Mouse (Mus musculus): ENCODE measurements at regions not wholly inside any gene's neighbourhood (a gene's known extent, or its start where the extent isn't known, plus 50 kb on each side); places are given as distances from the start of the nearest gene placed in this dataset.

DNA sequence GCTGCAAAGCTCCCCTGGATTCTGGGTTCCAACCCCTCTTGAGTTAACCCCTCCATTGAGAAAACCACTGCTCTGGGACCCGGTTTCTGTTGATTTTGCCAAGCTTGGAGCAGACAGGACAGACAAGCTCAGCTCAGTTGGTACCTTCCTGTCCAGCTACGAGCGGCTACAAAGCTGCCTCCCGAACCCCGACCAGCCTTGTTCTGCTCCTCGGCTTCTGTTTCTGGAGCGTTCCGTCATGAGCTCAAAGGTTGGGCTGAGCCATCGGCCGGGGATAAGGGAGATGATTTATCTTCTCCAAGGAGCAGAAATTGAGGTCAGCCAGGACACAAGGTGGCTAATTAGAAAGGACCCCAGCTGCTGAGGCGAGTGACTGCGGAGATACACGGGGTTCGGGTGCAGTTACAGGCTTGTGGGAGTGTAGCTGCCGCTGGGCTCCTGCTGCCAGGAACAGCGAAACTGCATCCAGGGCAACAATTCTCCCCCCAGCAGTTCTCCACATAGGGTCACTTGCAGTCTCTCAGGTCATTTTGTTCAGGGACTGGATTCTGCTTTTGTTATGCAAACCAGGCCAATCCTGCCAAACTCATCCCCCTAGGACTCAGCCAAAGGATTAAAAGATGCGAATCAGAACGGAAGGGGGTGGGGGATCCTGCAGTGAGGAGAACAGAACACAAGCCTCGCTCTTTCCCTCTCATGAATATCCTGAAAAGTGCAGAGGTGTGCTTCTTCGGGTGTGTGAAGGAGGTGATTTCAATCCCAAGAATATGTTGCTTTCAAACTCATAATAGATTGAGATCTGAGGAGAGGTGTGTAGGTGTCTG, 50.0 kb upstream of the Tmem132d start:
- DNase-seq (ENCODE audit: low spot score): no peak

All from layer of hippocampus, adult 9-10 months (tissue).